Mouse (Mus musculus) limb, embryonic 14.5 days (tissue): ENCODE results near the gene Klhdc2. TPM values are rescaled to one million over a fixed set of nuclear protein-coding genes. Genes with fewer than 3 reads are reported as not detected.

Experiments
- ATAC-seq: fragments of 200-750 bp; cut with Nextera tagmentation; 2 replicates; pipeline ENCODE4 v1.8.0; 2017; ENCODE audit warnings: low read depth, moderate number of reproducible peaks, moderate TSS enrichment; ENCODE audit not compliant: low FRiP score
- DNase-seq: peaks from one replicate; pipeline ENCODE4 v3.0.0-alpha.2; 2015; ENCODE audit warnings: low spot score
- H3K27ac ChIP-seq: fragments of 300-500 bp; sonication (generic); replicated peaks from 2 replicates; pipeline ENCODE4 v1.5.1; 2014; ENCODE audit warnings: low read depth, mild to moderate bottlenecking, low read length, moderate library complexity, mixed read lengths
- H3K27me3 ChIP-seq: fragments of 300-500 bp; sonication (generic); 2 replicates; pipeline ENCODE4 v1.6.1; 2014; ENCODE audit warnings: low read length, mixed read lengths; ENCODE audit not compliant: control insufficient read depth, insufficient read depth
- H3K36me3 ChIP-seq: fragments of 300-500 bp; sonication (generic); 2 replicates; pipeline ENCODE4 v1.6.1; 2014; ENCODE audit warnings: mild to moderate bottlenecking, low read length, moderate library complexity, mixed read lengths; ENCODE audit not compliant: control insufficient read depth, insufficient read depth
- H3K4me1 ChIP-seq: fragments of 300-500 bp; sonication (generic); 2 replicates; pipeline ENCODE4 v1.6.1; 2014; ENCODE audit warnings: antibody characterized with exemption, low read length, mixed read lengths; ENCODE audit not compliant: control insufficient read depth, insufficient read depth
- H3K4me2 ChIP-seq: fragments of 300-500 bp; sonication (generic); replicated peaks from 2 replicates; pipeline ENCODE4 v1.6.1; 2014; ENCODE audit warnings: low read depth, mild to moderate bottlenecking, low read length, moderate library complexity; ENCODE audit not compliant: severe bottlenecking
- H3K4me3 ChIP-seq: fragments of 300-500 bp; sonication (generic); replicated peaks from 2 replicates; pipeline ENCODE4 v1.5.1; 2014; ENCODE audit warnings: low read length
- H3K9ac ChIP-seq: fragments of 300-500 bp; sonication (generic); 2 replicates; pipeline ENCODE4 v1.6.1; 2014; ENCODE audit warnings: mild to moderate bottlenecking, low read depth, low read length, moderate library complexity; ENCODE audit not compliant: severe bottlenecking
- H3K9me3 ChIP-seq: fragments of 300-500 bp; sonication (generic); 2 replicates; pipeline ENCODE4 v1.6.1; 2016; ENCODE audit warnings: low read length; ENCODE audit not compliant: control insufficient read depth
- POLR2A ChIP-seq: fragments of 200-500 bp; IDR thresholded peaks from 2 replicates; pipeline ENCODE4 v1.8.0; 2012; ENCODE audit warnings: inconsistent platforms, mild to moderate bottlenecking, moderate library complexity, borderline replicate concordance; ENCODE audit not compliant: insufficient read depth, insufficient read length; ENCODE audit errors: extremely low read depth
- WGBS: fragments of 180-500 bp; shearing (Covaris S2); extraction: QIAGEN DNeasy Blood & Tissue Kit; methylation state at CpG from one replicate; pipeline ENCODE4 v1.1.7; 2014; 5-methylcytosine and 5-hydroxymethylcytosine counted together
- polyA plus RNA-seq, 2 experiments: library from polyadenylated mRNA; depleted of rRNA in 1 of 2; stranded (reverse) in 1 of 2; unstranded in 1 of 2; fragments of >200 nt; fragmentation: Nextera tagmentation in 1 of 2; extraction: Ambion mirVana in 1 of 2; gene quantifications; 2 replicates each; pipeline versions ENCODE4 v1.2.1 to v1.2.3; 2012 to 2014

Klhdc2 gene
- polyA plus RNA-seq, 2 experiments, result 96.0 to 124 TPM

DNA sequence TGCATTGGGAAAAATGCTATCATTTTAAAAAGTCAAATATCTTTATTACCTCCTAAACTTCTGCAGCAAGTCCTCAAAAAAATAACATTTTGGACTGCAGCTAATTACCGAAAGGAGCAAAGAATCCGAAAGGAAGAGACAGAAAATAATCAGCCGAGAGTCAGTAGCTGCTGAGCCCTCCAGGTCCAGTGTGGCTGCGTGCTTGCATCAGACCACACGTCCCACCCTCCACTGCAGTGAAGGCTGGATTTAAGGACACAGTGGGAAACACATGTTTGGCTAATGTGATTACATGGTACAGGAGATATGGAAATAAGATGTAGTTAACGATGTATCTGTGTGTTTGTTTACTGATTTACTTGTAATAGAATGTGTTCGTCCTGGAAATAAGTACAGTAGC is 13.3 kb upstream of the Klhdc2 start:
- Histone ChIP-seq H3K4me2 (no peak overlapping the region), H3K9me3 (no peaks in the 10 kb centered on the region), H3K27me3 (no peaks in the 10 kb centered on the region), H3K9ac (no peak overlapping the region), H3K4me1 (no peaks in the 10 kb centered on the region), H3K4me3 (no peak overlapping the region), H3K27ac (no peak overlapping the region), H3K36me3 (no peaks in the 10 kb centered on the region)
- ATAC-seq (no peak), DNase-seq (no peak)
- 82% methylated on average over 7 of the region's 7 CpGs for WGBS
- no peak for TF ChIP-seq POLR2A

DNA sequence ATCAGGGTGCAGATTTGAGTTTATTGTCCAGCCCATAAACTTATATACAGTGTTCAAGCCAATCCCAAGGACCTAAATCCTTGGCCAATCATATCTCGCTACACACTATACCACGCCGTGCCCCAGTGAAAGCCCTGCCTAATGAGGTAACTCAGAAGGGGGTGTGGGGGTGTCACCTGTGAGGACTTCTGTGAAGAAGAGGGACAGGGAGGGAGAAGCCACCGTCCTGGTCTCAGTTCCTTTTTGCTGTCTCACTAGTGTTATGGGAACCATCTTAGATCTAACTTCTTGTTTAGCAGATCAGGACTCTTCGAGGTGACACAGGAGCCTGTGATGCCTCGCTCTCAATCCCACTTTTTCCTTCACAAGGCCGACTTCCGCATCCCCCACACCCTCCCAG is 8.9 kb upstream of the Klhdc2 start:
- WGBS, result 86% methylated on average over 8 of the region's 8 CpGs
- TF ChIP-seq POLR2A, result no peak
- no peak overlapping the region for H3K9ac ChIP-seq
- no peak overlapping the region for H3K4me3 ChIP-seq
- no peaks in the 10 kb centered on the region for H3K27me3 ChIP-seq
- no peak for ATAC-seq
- H3K4me2 ChIP-seq, result no peak overlapping the region
- no peak overlapping the region for H3K27ac ChIP-seq
- no peaks in the 10 kb centered on the region for H3K4me1 ChIP-seq
- H3K36me3 ChIP-seq, result no peaks in the 10 kb centered on the region
- DNase-seq, result no peak
- H3K9me3 ChIP-seq, result no peaks in the 10 kb centered on the region

DNA sequence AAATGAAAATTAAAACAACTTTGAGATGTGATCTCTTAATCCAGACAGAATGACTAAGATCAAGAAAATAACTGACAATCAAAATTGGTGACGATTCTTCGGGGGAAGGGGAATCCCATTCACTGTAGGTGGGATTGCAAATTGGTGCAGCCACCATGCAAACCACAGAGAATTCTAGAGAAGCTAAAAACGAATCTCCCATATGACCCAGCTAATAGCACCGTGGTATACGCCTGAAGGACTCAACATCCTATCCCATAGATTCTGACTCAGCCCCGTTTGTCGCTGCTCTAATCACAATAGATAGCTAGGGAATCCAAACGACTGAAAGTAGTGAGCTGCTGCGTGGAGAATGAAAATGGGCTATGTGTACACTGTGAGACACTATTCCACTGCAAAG is 7.8 kb upstream of the Klhdc2 start:
- H3K4me2 ChIP-seq, result no peak overlapping the region
- no peak for ATAC-seq

DNA sequence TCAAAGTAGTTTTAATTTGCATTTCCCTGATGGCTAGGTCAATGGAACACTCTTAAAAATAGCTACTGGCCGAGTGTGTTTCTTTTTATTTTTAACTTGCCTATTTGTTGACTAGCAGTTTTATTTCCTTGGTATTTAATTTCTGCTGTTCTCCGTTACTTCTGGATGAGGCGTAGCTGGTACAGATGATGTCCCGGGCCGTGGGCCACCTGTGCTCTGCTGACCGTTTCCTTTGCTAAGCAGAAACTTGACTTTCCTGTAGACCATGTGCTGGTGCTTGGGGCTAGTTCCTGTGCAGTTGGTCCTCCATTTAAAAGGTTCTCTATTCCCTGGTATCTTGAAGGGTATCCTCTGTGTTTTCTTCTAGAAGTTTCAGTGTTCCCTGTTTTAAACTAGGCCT is 4.1 kb upstream of the Klhdc2 start:
- Histone ChIP-seq H3K27me3 (no peaks in the 10 kb centered on the region), H3K36me3 (no peaks in the 10 kb centered on the region), H3K4me2 (no peak overlapping the region), H3K9ac (no peak overlapping the region), H3K27ac (no peak overlapping the region), H3K4me1 (peaks cover 4% of the 10 kb centered on the region; the same call in 1 of the 2 replicates), H3K4me3 (no peak overlapping the region), H3K9me3 (no peaks in the 10 kb centered on the region)
- WGBS, result 86% methylated on average over 6 of the region's 6 CpGs
- ATAC-seq, result no peak
- no peak for TF ChIP-seq POLR2A
- DNase-seq, result no peak

More for the DNA sequence above, 7.8 kb upstream of the Klhdc2 start:
- H3K9ac ChIP-seq, result no peak overlapping the region
- no peaks in the 10 kb centered on the region for H3K9me3 ChIP-seq
- no peaks in the 10 kb centered on the region for H3K36me3 ChIP-seq
- no peak for TF ChIP-seq POLR2A
- no peak overlapping the region for H3K4me3 ChIP-seq
- no peak for DNase-seq
- H3K27me3 ChIP-seq, result no peaks in the 10 kb centered on the region
- no peak overlapping the region for H3K27ac ChIP-seq
- no peaks in the 10 kb centered on the region for H3K4me1 ChIP-seq
- 82% methylated on average over 9 of the region's 9 CpGs for WGBS

DNA sequence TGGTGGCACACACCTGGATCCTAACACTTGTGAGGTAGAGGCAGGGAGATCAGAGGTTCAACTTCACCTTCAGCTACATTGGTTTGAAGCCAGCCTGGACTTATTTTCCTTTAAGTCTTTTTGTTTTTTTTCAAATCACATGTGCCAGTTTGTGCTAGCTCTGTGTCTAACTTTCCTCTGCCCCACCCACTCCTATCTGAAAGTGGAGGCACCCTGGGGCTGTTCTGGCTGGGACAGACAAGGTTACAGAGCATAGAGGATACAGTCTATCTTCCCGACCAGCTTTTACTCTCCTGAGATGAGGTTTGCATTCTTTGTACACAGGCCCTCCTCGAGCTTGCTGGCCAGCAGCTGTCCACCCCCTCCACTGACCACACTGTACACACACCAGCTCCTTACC is 2.7 kb upstream of the Klhdc2 start:
- H3K4me3 ChIP-seq, result no peak overlapping the region
- no peak overlapping the region for H3K9ac ChIP-seq
- TF ChIP-seq POLR2A, result no peak
- no peak for DNase-seq
- 55% methylated on average over 2 of the region's 2 CpGs for WGBS
- ATAC-seq, result no peak
- no peaks in the 10 kb centered on the region for H3K36me3 ChIP-seq
- H3K27ac ChIP-seq, result no peak overlapping the region
- peaks cover 10% of the 10 kb centered on the region for H3K4me1 ChIP-seq
- no peaks in the 10 kb centered on the region for H3K9me3 ChIP-seq
- no peak overlapping the region for H3K4me2 ChIP-seq
- H3K27me3 ChIP-seq, result no peaks in the 10 kb centered on the region

DNA sequence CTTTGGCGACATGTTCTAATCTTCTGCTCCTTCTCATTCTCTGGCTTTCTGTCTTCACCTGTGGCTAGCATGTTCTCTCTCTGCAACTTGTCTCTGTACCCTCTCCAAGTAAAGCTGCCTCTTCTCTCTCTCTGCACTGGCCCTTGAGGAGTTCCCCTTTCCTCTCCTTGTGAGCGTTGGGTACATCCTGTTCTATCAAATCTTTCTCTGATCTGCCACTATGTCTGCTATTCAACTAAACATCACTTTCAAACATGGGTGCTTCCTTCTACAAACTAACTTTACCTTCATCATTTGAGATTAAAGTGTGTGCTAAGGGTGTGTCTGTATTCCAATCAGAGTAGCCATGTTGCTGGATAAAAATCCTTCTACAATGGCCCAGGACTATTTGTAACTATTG is 1.5 kb upstream of the Klhdc2 start:
- no peak overlapping the region for H3K27ac ChIP-seq
- TF ChIP-seq POLR2A, result no peak
- ATAC-seq (no peak), DNase-seq (no peak)
- peaks cover 18% of the 10 kb centered on the region for H3K4me1 ChIP-seq
- H3K4me3 ChIP-seq, result no peak overlapping the region
- WGBS, result 86% methylated on average over 2 of the region's 2 CpGs
- H3K27me3 ChIP-seq, result no peaks in the 10 kb centered on the region
- H3K9ac ChIP-seq, result no peak overlapping the region
- peaks cover 6% of the 10 kb centered on the region for H3K36me3 ChIP-seq
- no peaks in the 10 kb centered on the region for H3K9me3 ChIP-seq
- H3K4me2 ChIP-seq, result no peak overlapping the region
